Mouse (Mus musculus) hindbrain, embryonic 14.5 days (tissue): ENCODE measurements around the gene Vamp1. TPM values are rescaled to one million over a fixed set of nuclear protein-coding genes. Genes with fewer than 3 reads are reported as not detected.

Experiments used
- ATAC-seq: fragments of 200-750 bp; cut with Nextera tagmentation; 2 replicates; pipeline ENCODE4 v1.8.0; 2017; ENCODE audit warnings: moderate number of reproducible peaks, mild to moderate bottlenecking, moderate TSS enrichment, moderate library complexity; ENCODE audit not compliant: low FRiP score
- DNase-seq: peaks from one replicate; pipeline ENCODE4 v3.0.0-alpha.2; 2015; ENCODE audit warnings: low spot score
- H3K27ac ChIP-seq: fragments of 300-500 bp; sonication (generic); 2 replicates; pipeline ENCODE4 v1.5.1; 2014; ENCODE audit warnings: mild to moderate bottlenecking, moderate library complexity
- H3K27me3 ChIP-seq: fragments of 300-500 bp; sonication (generic); 2 replicates; pipeline ENCODE4 v1.6.1; 2014; ENCODE audit warnings: mild to moderate bottlenecking, low read length, mixed read lengths; ENCODE audit not compliant: control insufficient read depth, insufficient read depth
- H3K36me3 ChIP-seq: fragments of 300-500 bp; sonication (generic); replicated peaks from 2 replicates; pipeline ENCODE4 v1.6.1; 2014; ENCODE audit not compliant: control insufficient read depth, insufficient read depth
- H3K4me1 ChIP-seq: fragments of 300-500 bp; sonication (generic); replicated peaks from 2 replicates; pipeline ENCODE4 v1.6.1; 2014; ENCODE audit warnings: antibody characterized with exemption, low read length, mixed read lengths; ENCODE audit not compliant: control insufficient read depth, insufficient read depth
- H3K4me2 ChIP-seq: fragments of 300-500 bp; sonication (generic); replicated peaks from 2 replicates; pipeline ENCODE4 v1.6.1; 2014; ENCODE audit warnings: mild to moderate bottlenecking, moderate library complexity
- H3K4me3 ChIP-seq: fragments of 300-500 bp; sonication (generic); replicated peaks from 2 replicates; pipeline ENCODE4 v1.5.1; 2014; ENCODE audit warnings: mild to moderate bottlenecking, low read length
- H3K9ac ChIP-seq: fragments of 300-500 bp; sonication (generic); 2 replicates; pipeline ENCODE4 v1.6.1; 2014
- H3K9me3 ChIP-seq: fragments of 300-500 bp; sonication (generic); 2 replicates; pipeline ENCODE4 v1.6.1; 2016; ENCODE audit warnings: low read length; ENCODE audit not compliant: control insufficient read depth
- WGBS: fragments of 180-500 bp; shearing (Covaris S2); extraction: QIAGEN DNeasy Blood & Tissue Kit; methylation state at CpG from one replicate; pipeline ENCODE4 v1.1.7; 2014; 5-methylcytosine and 5-hydroxymethylcytosine counted together
- polyA plus RNA-seq: library from polyadenylated mRNA; unstranded; fragments of >200 nt; fragmentation: Nextera tagmentation; extraction: Ambion mirVana; gene quantifications from 2 replicates; pipeline ENCODE4 v1.2.1, GENCODE M21; 2014

Vamp1 gene
- polyA plus RNA-seq, 1 experiment from 2014 or later = 12.6 TPM

DNA sequence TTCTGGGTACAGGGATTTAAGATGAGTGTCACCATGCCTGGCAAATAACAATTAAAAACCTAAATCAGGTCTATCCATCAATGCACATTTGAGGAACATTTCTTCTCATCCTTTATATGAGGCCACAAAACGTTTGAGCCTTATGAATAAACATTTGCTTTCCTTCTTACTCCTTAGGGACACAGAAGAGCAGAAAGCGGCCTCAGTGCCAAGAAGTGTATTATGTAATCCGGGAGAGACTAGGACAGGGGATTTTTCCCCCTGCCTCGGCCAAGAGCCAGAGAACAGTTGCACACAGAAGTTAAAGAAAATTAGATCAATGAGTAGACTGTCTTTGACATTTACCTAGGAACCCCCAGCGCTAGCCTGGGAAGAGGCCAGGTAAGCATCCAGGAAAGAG, 33.2 kb upstream of the Vamp1 start:
- DNase-seq (no peak), ATAC-seq (no peak)
- Histone ChIP-seq H3K27me3 (no peaks in the 10 kb centered on the region), H3K27ac (no peak overlapping the region), H3K4me3 (no peak overlapping the region), H3K36me3 (peaks cover 95% of the 10 kb centered on the region), H3K4me1 (no peaks in the 10 kb centered on the region), H3K9me3 (no peaks in the 10 kb centered on the region), H3K4me2 (no peak overlapping the region), H3K9ac (no peak overlapping the region)
- 76% methylated on average over 5 of the region's 5 CpGs for WGBS

GRCm38 (mm10) chr6:125186203-125186602, 29.1 kb upstream of the Vamp1 start:
- Histone ChIP-seq H3K4me2 (no peak overlapping the region), H3K9ac (no peak overlapping the region), H3K36me3 (peaks cover 75% of the 10 kb centered on the region), H3K27me3 (no peaks in the 10 kb centered on the region), H3K4me3 (no peak overlapping the region), H3K9me3 (no peaks in the 10 kb centered on the region), H3K4me1 (peaks cover 3% of the 10 kb centered on the region), H3K27ac (no peak overlapping the region)
- no peak for DNase-seq
- 97% methylated on average over 10 of the region's 10 CpGs for WGBS
- ATAC-seq = no peak

- no peak for ATAC-seq
- peaks cover 12% of the 10 kb centered on the region for H3K4me1 ChIP-seq
- H3K4me3 ChIP-seq = peak overlapping the region; percentile 75
- peak overlapping the region; percentile 55 for H3K9ac ChIP-seq
- H3K27me3 ChIP-seq = no peaks in the 10 kb centered on the region
- peaks cover 54% of the 10 kb centered on the region for H3K36me3 ChIP-seq
- H3K4me2 ChIP-seq = peak overlapping the region; percentile 88
- H3K9me3 ChIP-seq = no peaks in the 10 kb centered on the region
- peak overlapping the region; percentile 79 for H3K27ac ChIP-seq
- no peak for DNase-seq
Observed at GRCm38 (mm10) chr6:125190816-125191215, 24.5 kb upstream of the Vamp1 start.

DNA sequence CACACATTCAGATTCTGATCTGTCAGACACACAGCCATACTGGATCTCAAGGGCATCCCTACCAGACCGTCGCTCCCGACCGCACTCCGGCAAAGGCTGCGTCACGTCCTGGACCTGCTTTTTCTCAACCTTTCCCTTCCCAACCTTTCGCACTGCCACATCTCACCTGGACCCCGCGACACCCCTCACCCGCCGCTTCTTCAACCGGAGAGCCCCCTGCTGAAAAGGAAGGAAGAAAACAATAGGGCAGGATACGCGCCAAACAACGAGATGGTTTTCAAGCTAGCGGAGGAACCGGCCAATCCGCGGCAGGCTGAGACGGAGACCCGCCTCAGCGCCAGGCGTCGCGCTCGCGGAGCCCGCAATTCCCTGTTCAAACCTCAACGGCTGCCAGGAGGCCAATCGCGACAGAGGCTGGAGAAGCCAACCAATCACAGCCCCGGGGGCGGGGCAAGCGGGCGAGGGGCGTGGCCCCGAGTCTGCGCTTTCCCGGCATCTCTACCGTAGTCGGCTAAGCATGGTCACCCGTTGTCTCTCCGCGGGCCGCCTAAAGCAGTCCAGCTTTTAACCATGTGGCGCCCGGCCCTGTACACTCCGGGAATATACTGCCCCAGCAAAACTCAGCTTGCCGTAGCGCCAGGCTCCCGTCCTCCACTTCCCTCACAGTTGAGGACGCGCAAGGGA, 23.9 kb upstream of the Vamp1 start, which contains the start of the genes Ncapd2 and Mrpl51:
Gene Ncapd2, minus strand, starts transcription at position 370 of the 684 bp plus-strand sequence.
Gene Mrpl51, plus strand, starts transcription at position 470 of the 684 bp plus-strand sequence.
- Histone ChIP-seq H3K36me3 (peaks cover 48% of the 10 kb centered on the region), H3K4me3 (peak within 1 kb of the TSS; percentile 75), H3K27me3 (no peaks in the 10 kb centered on the region), H3K27ac (peak within 1 kb of the TSS; percentile 99), H3K9ac (peak within 1 kb of the TSS; percentile 84), H3K9me3 (no peaks in the 10 kb centered on the region), H3K4me2 (peak within 1 kb of the TSS; percentile 88), H3K4me1 (peaks cover 12% of the 10 kb centered on the region)
- peak; percentile 97 for ATAC-seq
- WGBS = 1% methylated on average over 54 of the region's 54 CpGs
- DNase-seq = peak; percentile 99

- H3K9me3 ChIP-seq = no peaks in the 10 kb centered on the region
- peak overlapping the region; percentile 84 for H3K9ac ChIP-seq
- H3K36me3 ChIP-seq = peaks cover 41% of the 10 kb centered on the region
- ATAC-seq (peak; percentile 93), DNase-seq (peak; percentile 91)
- no peaks in the 10 kb centered on the region for H3K27me3 ChIP-seq
- H3K4me3 ChIP-seq = peak overlapping the region; percentile 75
- H3K4me2 ChIP-seq = peak overlapping the region; percentile 88
- H3K27ac ChIP-seq = peak overlapping the region; percentile 99
- peaks cover 12% of the 10 kb centered on the region for H3K4me1 ChIP-seq
- WGBS = under 1% methylated on average over 34 of the region's 34 CpGs
Observed at GRCm38 (mm10) chr6:125192016-125192714, 23.2 kb upstream of the Vamp1 start.

DNA sequence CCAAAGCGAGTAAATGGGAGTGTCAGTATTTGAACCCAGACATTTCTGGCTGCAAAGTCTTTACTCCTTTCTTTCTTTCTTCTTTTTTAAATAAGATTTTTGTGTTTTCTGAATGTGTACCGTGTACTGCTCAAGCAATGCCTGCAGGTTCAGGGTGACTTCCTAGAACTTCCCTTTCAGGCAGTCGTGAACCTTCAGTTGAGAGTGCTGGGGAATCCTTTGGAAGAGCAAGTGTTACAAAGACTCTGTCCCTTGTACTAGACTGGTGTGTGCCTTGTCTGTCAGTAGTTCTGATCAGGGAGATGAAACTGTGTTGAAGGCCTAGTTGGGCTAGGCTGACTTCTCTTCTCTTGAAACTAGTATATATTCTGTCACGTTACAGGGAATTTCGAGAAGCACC, 22.5 kb upstream of the Vamp1 start:
- Histone ChIP-seq H3K36me3 (peaks cover 34% of the 10 kb centered on the region), H3K9ac (peak overlapping the region; percentile 84), H3K4me2 (peak overlapping the region; percentile 88), H3K4me3 (peak overlapping the region; percentile 75), H3K9me3 (no peaks in the 10 kb centered on the region), H3K4me1 (peaks cover 12% of the 10 kb centered on the region), H3K27ac (no peak overlapping the region; the same call in 1 of the 2 replicates), H3K27me3 (no peaks in the 10 kb centered on the region)
- DNase-seq (no peak), ATAC-seq (no peak)
- 53% methylated on average over 5 of the region's 5 CpGs for WGBS

GRCm38 (mm10) chr6:125193390-125193789, 22.0 kb upstream of the Vamp1 start:
- no peak for DNase-seq
- H3K4me3 ChIP-seq = no peak overlapping the region
- no peaks in the 10 kb centered on the region for H3K27me3 ChIP-seq
- H3K9me3 ChIP-seq = no peaks in the 10 kb centered on the region
- no peak overlapping the region for H3K9ac ChIP-seq
- H3K36me3 ChIP-seq = peaks cover 29% of the 10 kb centered on the region
- H3K4me2 ChIP-seq = peak overlapping the region; percentile 88; the same call in 1 of the 2 replicates
- H3K27ac ChIP-seq = no peak overlapping the region
- H3K4me1 ChIP-seq = peaks cover 12% of the 10 kb centered on the region
- no peak for ATAC-seq
- 79% methylated on average over 7 of the region's 7 CpGs for WGBS

GRCm38 (mm10) chr6:125195541-125196075, 19.7 kb upstream of the Vamp1 start:
- WGBS = 15% methylated on average over 1 of the region's 1 CpGs
- H3K36me3 ChIP-seq = peaks cover 21% of the 10 kb centered on the region
- H3K4me1 ChIP-seq = peaks cover 12% of the 10 kb centered on the region
- H3K4me3 ChIP-seq = no peak overlapping the region
- H3K27ac ChIP-seq = no peak overlapping the region
- no peak overlapping the region for H3K4me2 ChIP-seq
- DNase-seq = no peak
- no peaks in the 10 kb centered on the region for H3K9me3 ChIP-seq
- no peak overlapping the region for H3K9ac ChIP-seq
- H3K27me3 ChIP-seq = no peaks in the 10 kb centered on the region
- no peak for ATAC-seq

GRCm38 (mm10) chr6:125196301-125196700, 19.1 kb upstream of the Vamp1 start:
- H3K27ac ChIP-seq = no peak overlapping the region
- no peaks in the 10 kb centered on the region for H3K9me3 ChIP-seq
- no peak overlapping the region for H3K9ac ChIP-seq
- peaks cover 21% of the 10 kb centered on the region for H3K36me3 ChIP-seq
- H3K27me3 ChIP-seq = no peaks in the 10 kb centered on the region
- DNase-seq (no peak), ATAC-seq (no peak)
- peaks cover 9% of the 10 kb centered on the region for H3K4me1 ChIP-seq
- H3K4me2 ChIP-seq = no peak overlapping the region
- no peak overlapping the region for H3K4me3 ChIP-seq
- 30% methylated on average over 3 of the region's 3 CpGs for whole genome bisulfite sequencing
